Mouse (Mus musculus) megakaryocyte progenitor cell, adult 5-6 weeks (primary cell): ENCODE measurements around the gene 2610318N02Rik. TPM values are rescaled to one million over a fixed set of nuclear protein-coding genes. Genes with fewer than 3 reads are reported as not detected.
A peak's percentile ranks its signal among the peaks of the same experiment; 100 is the strongest.

Source experiments
- ATAC-seq: replicated peaks from 2 replicates; pipeline ENCODE4 v1.8.0; 2016; ENCODE audit warnings: mild to moderate bottlenecking, moderate TSS enrichment, inconsistent platforms; ENCODE audit not compliant: poor library complexity
- total RNA-seq, 2 experiments: library from RNA; stranded (forward) in 1 of 2; stranded (reverse) in 1 of 2; fragments of 157-497, 149-512 nt in 1 of 2; fragments of 200-1000 nt in 1 of 2; gene quantifications; 2 replicates each; pipeline versions ENCODE4 v1.2.3 to v1.2.4; 2015 to 2017

The 2610318N02Rik gene
- total RNA-seq, 2 experiments from 2014 or later = 22.4 to 38.9 TPM

DNA sequence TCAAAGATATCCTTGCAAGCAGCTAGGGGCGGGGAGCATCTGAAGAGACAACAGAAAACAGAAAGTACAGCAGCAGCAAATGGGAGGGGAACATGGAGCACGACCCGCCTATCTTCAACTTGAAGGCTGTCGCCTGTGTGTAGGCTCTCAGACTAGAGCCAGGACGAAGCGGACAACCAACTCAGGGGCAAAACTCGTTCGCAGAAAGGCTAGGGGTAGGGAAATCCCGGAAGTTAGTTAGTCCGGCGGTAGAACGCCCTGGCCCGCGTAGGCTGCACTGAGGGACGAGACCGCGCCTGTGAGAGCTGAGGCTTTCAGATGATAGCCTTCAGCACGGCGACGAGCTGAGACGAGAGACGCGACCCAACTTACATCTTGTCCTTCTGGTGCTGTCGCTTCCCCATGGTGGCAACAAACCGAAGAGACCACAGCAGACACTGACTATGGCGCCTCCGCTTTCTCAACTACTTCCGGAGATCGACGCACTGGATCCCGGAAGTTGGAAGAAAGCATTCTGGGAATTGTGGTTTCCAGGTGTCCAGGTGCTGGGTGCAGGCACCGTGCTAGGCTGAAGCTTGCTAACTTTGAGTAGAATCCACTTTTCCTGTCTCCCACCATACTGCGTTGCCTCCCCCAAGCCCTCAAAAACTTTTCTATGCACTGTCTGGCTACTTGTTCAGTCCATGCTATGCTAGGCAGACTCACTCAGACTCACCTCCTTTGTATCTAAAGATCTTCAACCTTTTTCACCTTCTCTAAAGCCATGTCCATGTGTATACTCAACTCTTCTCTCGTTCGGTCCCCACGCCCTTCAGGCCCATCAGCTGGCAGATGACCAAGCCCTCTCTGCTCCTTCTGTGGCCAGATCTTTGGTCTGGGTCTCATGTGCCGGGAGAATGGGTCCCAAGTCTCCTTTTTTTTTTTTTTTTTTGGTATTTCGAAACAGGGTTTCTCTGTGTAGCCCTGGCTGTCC, 13.9 kb downstream of the 2610318N02Rik start, which contains the start of gene Ppil2:
Ppil2 (minus strand) TSS at position 487 of the 973 bp plus-strand sequence.
- peak; percentile 90 for ATAC-seq

DNA sequence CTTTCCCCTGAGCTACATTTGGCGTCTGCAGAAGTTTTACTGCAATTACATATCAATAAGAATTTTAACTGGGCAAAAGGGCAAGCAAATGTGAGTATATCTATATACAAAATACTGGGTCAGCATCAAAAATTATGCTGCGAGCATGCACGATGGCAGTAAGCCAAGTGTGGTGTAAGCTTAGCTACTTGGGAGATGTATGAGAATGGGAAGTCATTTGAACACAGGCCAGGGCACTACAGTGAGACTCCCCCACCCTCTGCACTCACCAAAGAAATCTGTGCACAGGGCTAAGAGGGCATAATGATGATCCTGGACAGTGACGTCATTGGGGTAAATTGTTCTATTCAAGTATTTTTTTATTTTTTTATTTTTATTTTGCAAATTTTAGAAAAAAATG, 20.4 kb downstream of the 2610318N02Rik start:
- no peak for ATAC-seq

DNA sequence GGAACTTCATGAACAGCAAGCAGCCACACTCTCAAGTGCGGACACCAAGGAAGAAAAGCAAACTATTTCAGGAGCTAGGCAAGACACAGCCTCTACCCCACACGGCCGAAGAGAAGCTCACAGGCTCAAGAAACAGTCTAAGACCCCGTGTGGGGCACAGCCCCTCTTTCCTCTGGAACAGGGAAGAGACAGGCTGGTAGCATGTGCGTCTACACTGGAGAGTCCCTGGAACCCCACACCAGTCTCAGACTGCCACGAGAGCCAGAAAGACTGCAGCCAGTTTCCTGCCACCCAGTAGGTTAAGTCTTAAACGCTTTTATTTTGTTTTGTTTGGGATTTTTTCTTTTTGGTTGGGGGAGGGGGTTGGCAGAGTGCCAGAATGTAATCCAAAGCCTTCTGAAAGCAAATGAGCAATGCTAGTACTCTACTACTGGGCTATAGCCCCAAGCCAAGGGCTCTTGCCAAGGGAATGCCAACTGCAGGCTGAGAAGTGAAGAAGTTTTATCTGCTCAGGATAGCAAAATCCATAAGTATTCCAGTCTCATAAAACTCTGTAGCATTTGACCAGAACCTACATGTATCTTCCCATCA, 22.2 kb downstream of the 2610318N02Rik start:
- no peak for ATAC-seq

DNA sequence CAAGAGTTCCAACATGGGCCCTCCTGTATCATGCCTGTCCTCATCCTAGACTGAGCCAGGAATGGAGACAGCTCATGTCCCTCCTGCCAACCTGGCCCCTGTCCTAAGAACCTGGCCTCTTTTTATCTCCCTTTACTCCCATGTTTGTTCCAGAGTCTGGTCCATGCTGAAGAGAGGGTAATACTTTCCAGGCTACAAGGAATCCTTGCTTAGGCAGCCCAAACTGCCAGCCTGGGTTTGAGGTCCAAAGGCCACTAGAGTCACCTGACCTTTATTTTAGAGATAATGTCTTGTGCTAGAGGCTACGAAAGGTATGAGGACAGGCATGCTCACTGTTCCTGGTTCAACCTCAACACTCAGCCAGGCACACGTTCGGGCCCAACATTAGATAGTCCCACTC, 28.0 kb downstream of the 2610318N02Rik start:
- no peak for ATAC-seq

DNA sequence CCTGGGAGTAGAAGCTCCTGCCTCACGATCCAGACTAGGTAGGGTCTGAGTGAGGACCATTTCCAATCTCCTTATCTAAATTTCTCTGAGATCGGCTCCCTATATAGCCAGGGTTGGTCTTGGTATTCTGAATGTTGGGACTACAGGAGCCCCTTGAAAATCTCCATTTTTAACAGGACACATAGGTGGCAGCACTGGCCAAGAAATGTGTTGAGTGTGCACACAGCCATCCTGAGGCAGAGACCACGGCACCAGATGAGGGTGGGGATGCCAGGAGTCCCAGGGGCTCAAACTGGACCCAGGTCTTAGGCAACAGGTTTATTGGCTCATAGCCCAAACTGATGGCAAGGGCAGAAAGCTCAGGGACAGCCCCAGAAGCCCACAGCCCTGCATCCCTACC, 36.6 kb downstream of the 2610318N02Rik start:
- no peak for ATAC-seq

DNA sequence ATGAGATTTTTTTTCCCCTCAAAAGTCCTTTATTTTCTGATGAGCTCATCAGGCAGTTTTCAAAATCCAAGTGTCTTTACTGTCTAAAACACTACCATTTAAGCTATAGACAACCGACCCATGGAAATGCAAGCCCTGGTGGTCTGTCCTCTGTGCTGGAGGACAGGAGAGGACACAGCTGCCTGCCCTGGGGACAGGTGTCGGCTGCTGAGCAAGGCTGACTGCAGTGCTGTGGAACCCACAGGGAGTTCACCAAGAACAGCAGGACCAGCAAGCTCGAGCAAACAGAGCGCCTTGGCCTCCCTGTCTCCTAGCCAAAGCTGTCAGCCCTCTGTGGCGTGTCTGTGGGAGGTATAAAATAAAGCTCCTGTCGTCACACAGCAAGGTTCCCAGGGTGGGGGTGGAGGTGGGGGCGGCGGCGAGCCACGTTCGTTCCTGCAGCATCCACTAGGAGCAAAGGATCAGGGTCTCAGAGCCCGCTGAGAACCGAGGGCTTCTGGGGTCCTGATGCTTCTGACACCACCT, 38.2 kb downstream of the 2610318N02Rik start:
- no peak for ATAC-seq

DNA sequence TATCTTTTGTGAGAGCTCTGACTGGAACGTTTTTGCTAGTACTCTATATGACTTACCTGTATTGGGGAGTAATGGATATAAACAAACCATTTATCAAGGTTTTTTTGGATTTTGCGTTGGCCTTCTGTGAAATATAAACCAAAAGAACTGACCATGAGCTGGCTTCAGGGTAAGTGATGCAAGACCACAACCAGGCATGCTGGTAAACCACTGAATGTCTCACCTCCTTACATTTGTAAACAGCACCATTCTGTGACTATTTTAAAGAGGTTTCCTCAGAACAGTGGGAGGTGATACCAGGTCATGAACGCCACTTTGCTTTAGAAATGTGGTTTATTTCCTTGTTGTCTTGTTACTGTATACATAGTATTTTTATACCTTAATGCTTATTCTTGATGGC, 38.7 kb downstream of the 2610318N02Rik start:
- ATAC-seq = no peak

DNA sequence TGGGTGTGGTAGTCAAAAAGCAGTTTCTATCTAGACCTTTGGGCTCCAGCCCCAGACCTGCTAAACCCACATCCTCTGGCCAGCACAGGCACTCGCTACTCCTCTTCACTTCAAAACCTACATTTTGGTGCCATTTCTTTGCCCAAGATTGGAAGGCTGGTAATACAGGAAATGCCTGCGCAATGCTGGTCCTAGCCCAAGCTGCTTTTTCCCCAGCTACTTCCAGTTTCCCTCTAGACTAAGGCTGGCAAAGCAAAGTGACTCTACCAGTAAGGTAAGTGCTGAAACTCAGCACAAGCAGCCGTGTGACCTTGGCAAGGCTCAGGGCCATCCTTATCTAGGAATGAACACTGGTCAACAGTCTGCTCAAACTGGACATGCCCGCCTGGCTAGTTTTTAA, 39.3 kb downstream of the 2610318N02Rik start:
- peak; percentile 57 for ATAC-seq

DNA sequence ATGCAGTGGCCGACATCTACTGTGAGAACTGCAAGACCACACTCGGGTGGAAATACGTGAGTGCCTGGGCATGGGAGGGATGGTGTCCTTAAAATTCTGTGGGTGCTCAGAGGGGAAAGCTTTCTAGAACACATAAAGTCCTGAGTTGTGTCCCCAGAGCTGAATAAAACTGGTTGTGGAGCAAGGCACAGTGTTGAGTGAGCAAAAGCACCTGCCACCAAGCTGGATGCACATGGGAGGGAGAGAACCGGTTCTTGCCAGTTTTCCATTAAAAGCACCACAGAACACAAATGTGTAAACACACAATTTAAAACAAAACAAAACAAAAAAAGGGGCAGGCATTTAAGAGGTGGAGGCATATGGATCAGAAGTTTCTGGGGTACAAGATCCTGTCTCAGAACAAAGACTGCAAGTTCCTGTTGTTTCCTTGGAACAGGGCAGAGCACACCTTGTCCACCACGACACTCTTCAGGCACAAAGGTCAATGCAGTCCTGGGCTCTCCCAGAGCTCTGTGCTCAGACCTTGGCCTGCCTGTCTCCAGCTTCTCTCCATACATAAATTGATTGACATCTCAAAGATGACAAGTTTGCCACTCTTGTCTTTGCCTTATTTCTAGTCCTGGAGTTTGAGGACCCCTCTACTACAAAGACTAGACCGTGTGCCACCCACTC, 42.7 kb downstream of the 2610318N02Rik start:
- ATAC-seq = no peak

DNA sequence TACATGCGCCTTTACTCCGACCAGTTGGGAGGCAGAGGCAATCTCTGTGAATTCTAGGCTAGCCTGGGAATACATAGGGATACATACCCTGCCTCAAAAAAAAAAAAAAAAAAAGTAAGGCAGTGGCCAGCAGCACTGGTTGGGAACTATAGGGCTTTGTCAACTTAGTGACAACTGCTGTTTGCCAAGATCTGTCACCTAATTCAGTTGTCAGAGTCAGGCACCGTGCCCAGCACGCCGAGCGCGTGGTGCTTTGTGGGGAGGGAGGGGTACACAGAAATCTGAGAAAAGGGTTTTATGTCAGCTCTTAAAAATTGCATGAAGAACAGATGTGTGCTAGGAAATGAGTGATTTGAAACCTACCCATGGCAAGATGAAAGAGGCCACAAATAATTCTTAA, 46.9 kb downstream of the 2610318N02Rik start:
- no peak for ATAC-seq

DNA sequence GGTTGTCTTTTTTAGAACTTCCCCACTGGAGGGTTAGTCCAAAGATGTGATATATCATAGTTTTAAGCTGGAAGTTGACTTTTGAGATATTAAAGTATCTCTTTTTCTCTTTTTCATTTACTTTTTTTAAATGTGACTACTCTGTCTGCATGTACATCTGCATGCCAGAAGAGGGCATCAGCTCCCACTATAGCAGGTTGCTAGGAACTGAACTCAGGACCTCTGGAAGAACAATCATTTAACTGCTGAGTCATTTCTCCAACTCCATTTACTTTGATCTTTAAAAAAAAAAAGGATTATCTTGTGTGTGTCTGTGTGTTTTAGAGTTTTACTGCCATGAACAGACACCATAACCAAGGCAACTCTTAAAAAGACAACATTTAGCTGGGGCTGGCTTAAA, 48.1 kb downstream of the 2610318N02Rik start:
- ATAC-seq = no peak

DNA sequence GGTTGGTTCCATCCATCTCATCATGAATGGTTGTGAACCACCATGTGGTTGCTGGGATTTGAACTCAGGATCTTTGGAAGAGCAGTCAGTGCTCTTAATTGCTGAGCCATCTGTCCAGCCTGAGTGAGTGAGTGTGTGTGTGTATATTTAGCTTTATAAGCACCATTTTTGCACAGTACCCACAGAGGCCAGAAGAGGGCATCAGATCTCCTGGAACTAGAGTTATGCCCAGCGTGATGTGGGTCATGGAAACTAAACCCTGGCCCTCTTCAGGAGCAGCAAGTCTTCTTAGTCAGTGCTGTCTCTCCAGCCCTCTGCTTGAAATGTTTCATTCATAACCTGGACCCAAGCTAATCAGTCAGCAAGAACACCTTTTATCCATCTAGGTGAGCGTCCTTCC, 48.7 kb downstream of the 2610318N02Rik start:
- no peak for ATAC-seq

DNA sequence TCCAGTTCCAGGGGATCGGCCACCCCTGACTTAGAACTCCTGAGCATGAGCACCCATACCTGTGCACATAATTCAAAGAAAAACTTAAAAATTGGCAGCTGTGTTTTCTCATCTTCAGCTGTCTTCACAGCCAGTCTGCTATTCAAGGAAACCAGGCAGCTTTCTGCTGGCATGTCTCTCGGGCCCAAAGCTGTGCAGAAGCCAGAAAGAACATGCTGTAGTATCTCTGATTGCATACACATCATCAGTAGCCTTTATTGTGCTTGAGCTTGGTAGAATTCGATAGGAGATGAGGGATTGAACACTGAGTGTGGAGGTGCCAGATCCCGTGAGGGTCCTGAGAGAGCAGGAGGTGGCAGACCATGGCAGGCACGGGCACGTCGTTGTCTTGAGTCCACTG, 52.0 kb downstream of the 2610318N02Rik start:
- ATAC-seq = no peak

DNA sequence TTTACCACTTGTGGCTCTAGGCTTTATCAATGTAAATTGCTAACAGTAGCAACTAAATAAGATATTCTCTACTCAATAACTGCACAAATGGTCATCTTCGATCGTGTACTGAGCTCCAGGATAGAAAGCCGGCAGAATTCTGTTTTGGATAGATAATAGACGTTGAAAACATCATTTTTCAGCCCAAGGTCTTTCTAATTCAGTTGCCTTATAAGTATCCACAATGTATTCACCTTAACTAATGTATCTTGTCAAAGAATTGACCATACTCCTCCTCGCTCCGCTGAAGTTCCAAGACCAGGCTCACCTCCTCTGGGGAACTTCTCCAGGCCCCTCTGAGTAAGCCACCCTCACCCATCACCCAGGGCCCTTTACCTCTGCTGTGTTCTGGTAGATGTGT, 54.3 kb downstream of the 2610318N02Rik start:
- ATAC-seq = no peak

DNA sequence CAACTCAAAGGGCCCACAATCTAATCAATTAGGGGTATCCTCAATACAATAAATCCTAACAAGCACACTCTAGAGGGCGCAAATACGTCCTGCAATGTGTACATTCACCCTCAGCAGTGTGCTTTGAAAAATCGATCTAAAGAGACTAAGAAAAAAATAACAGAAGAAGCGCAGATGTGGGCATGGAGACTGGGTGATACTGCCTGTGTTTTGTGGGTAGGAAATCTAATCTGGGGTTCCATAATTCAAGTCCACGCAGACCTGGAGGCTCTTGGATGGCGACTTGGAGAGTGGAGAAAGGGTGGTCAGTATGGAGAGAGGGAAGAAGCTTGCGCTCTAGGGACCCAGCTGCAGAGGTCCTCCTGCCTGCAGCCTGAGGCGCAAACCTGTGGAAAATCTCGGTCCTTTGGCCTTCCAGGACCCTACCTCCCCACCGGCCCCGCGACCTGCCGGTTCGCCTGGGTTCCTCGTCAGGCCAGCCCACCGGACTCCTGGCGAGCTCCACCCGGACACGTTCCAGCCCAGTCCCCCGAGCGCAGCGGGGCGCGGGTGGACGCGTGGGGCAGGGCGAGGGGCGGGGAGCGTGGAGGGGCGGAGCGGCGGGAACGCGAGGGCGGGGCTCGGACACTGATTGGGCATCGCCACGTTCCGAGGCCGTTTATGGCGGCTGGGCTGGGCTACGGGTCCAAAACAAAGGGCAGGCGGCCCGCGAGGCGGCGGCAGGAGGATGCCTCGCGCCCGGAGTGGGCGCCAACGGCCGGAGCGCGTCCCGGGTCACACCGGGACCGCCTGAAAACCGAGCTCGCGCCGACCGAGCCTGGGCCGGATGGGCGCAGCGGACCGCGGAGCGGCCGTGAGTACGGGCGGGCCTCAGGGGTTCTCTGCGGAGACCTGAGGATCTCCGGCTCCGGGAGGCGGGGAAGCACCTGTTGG, 55.2 kb downstream of the 2610318N02Rik start, which contains the start of gene Ypel1:
Ypel1 (plus strand) TSS at position 186 of the 933 bp plus-strand sequence.
- peak; percentile 85 for ATAC-seq

DNA sequence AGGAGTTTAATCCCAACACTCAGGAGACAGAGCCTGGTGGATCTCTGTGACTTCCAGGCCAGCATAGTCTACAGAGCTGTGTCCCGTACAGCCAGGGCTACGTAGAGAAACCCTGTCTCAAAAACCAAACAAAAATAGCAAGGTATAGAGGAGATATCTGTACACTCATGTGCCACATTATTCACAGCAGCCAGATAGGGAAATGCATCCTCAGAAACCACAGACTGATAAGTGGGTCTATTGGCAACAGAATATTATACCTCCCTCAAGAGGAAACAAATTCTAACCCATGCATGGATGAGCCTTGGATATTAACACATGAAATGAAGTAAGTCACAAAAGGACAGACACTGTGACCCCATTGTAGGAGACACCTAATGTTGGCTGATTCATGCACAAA, 57.4 kb downstream of the 2610318N02Rik start:
- peak; percentile 27; the same call in 1 of the 2 replicates for ATAC-seq
